ENCODE assay signal across 8 mouse cellular contexts in genomic region chr10:111503071-111503470, GRCm38 (mm10). TPM values are rescaled to one million over a fixed set of nuclear protein-coding genes. Genes with fewer than 3 reads are reported as not detected.
DNase-seq lines count a peak whose midpoint lies in the region; ATAC-seq and TF ChIP-seq lines count a peak whose summit lies in the region.

No protein-coding gene starts in this region.

- H3K4me3 ChIP-seq in hindbrain, embryonic 11.5 days (ENCODE audit: low read depth, low read length), result no peak overlapping the region
- H3K4me3 ChIP-seq in hindbrain, embryonic 13.5 days, result no peak overlapping the region
- H3K4me3 ChIP-seq in embryonic fibroblast, embryonic 13.5 days (ENCODE audit: insufficient read depth, low read length), result no peak overlapping the region

- 2% methylated on average over 3 of the region's 3 CpGs for WGBS in hindbrain, embryonic 11.5 days
- 1% methylated on average over 3 of the region's 3 CpGs for WGBS in hindbrain, embryonic 13.5 days

- no peaks in the 10 kb centered on the region for H3K27me3 ChIP-seq in hindbrain, embryonic 11.5 days (ENCODE audit: control insufficient read depth, insufficient read depth, low read length)
- no peaks in the 10 kb centered on the region for H3K27me3 ChIP-seq in hindbrain, embryonic 13.5 days

- H3K27ac ChIP-seq in hindbrain, embryonic 11.5 days (ENCODE audit: low read depth, low read length), result no peak overlapping the region
- H3K27ac ChIP-seq in hindbrain, embryonic 13.5 days, result no peak overlapping the region
- no peak overlapping the region for H3K27ac ChIP-seq in embryonic fibroblast, embryonic 13.5 days (ENCODE audit: insufficient read depth, low read length)

- peak; percentile 37; the same call in 1 of the 2 replicates for TF ChIP-seq CTCF in embryonic fibroblast, embryonic 13.5 days (IDR thresholded peaks at IDR 0.05; ENCODE audit: borderline replicate concordance, insufficient read depth, low read length)

- DNase-seq in hindbrain, embryonic 11.5 days (ENCODE audit: low spot score), result peak; percentile 86
- DNase-seq in adrenal gland, postnatal 14 days, result peak; percentile 85
- peak; percentile 86 for DNase-seq in kidney, adult 18-20 months
- peak; percentile 75 for DNase-seq in left cerebral cortex, postnatal 4 days
- peak; percentile 25 for DNase-seq in ovary, adult 18-20 months (ENCODE audit: low spot score)
- peak; percentile 45 to 56 for DNase-seq in thymus, adult 18-20 months

- intact Hi-C loops in left cerebral cortex, postnatal 4 days (cut with DNase I), result loop anchor here (2.0 to 10.0 kb wide), 2 partner anchors 458 to 662 kb away; partner anchors contain the start of genes Caps2 and Glipr1l3

- no peak for ATAC-seq in hindbrain, embryonic 11.5 days (ENCODE audit: low FRiP score)
- no peak for ATAC-seq in hindbrain, embryonic 13.5 days (ENCODE audit: low FRiP score)

- TF ChIP-seq POLR2A in embryonic fibroblast, embryonic 13.5 days (IDR thresholded peaks at IDR 0.05; ENCODE audit: low read depth, low read length), result no peak

- H3K4me2 ChIP-seq in hindbrain, embryonic 11.5 days (replicated peaks; ENCODE audit: low read depth, low read length), result no peak overlapping the region
- H3K4me2 ChIP-seq in hindbrain, embryonic 13.5 days, result no peak overlapping the region

- H3K9me3 ChIP-seq in hindbrain, embryonic 11.5 days (ENCODE audit: control insufficient read depth, low read length), result no peaks in the 10 kb centered on the region
- H3K9me3 ChIP-seq in hindbrain, embryonic 13.5 days, result no peaks in the 10 kb centered on the region

- H3K4me1 ChIP-seq in hindbrain, embryonic 11.5 days (replicated peaks; ENCODE audit: control insufficient read depth, insufficient read depth, low read length), result no peaks in the 10 kb centered on the region
- H3K4me1 ChIP-seq in hindbrain, embryonic 13.5 days (replicated peaks), result peaks cover 23% of the 10 kb centered on the region
- no peaks in the 10 kb centered on the region for H3K4me1 ChIP-seq in embryonic fibroblast, embryonic 13.5 days (ENCODE audit: control insufficient read depth, insufficient read depth, low read length)

- H3K9ac ChIP-seq in hindbrain, embryonic 11.5 days (ENCODE audit: low read depth, low read length), result no peak overlapping the region
- H3K9ac ChIP-seq in hindbrain, embryonic 13.5 days, result no peak overlapping the region

- no peaks in the 10 kb centered on the region for H3K36me3 ChIP-seq in hindbrain, embryonic 11.5 days (ENCODE audit: control insufficient read depth, insufficient read depth, low read length)
- H3K36me3 ChIP-seq in hindbrain, embryonic 13.5 days, result peaks cover 6% of the 10 kb centered on the region

RNA-seq across cellular contexts. Expression of gene Phlda1, which starts 3.0 kb away (rescaled TPM):
- polyA plus RNA-seq in hindbrain, embryonic 11.5 days (2014; fragmentation: Nextera tagmentation; extraction: Ambion mirVana), result 30.0 TPM in 2 replicates
- 65.6 and 70.9 TPM in 2 replicates for polyA plus RNA-seq in hindbrain, embryonic 13.5 days (2015; fragmentation: Nextera tagmentation; extraction: Ambion mirVana)
- 50.8 and 76.7 TPM in 2 replicates for total RNA-seq in adrenal gland, postnatal 14 days (2021)
- polyA plus RNA-seq in embryonic fibroblast, embryonic 13.5 days (2011; ENCODE audit: insufficient read length, low read depth, missing spikeins), result 19.9 and 41.4 TPM in 2 replicates
- total RNA-seq in left cerebral cortex, postnatal 4 days (2021), result 10 to 100 TPM; 18.9 to 20.3 TPM

RNA-seq across cellular contexts. Expression of gene Nap1l1, which starts 30.0 kb away (rescaled TPM):
- polyA plus RNA-seq in hindbrain, embryonic 11.5 days (2014; fragmentation: Nextera tagmentation; extraction: Ambion mirVana), result 372 and 407 TPM in 2 replicates
- polyA plus RNA-seq in hindbrain, embryonic 13.5 days (2015; fragmentation: Nextera tagmentation; extraction: Ambion mirVana), result 207 and 215 TPM in 2 replicates
- 153 and 160 TPM in 2 replicates for total RNA-seq in adrenal gland, postnatal 14 days (2021)
- 496 and 532 TPM in 2 replicates for polyA plus RNA-seq in embryonic fibroblast, embryonic 13.5 days (2011; ENCODE audit: insufficient read length, low read depth, missing spikeins)
- 100 to 1,000 TPM; 229 to 241 TPM for total RNA-seq in left cerebral cortex, postnatal 4 days (2021)

Comparison
In these comparisons a context has a peak if more than half of its experiments do, and no peak if none do; other contexts are left out.
1. DNase-seq: peak in every context shown above with its lines; median percentile 86 in hindbrain, embryonic 11.5 days; 86 in kidney, adult 18-20 months; 85 in adrenal gland, postnatal 14 days; 75 in left cerebral cortex, postnatal 4 days; 50 in thymus, adult 18-20 months; 25 in ovary, adult 18-20 months.